Mouse (Mus musculus) neural tube, embryonic 11.5 days (tissue): ENCODE data around the gene Gm20498. TPM values are rescaled to one million over a fixed set of nuclear protein-coding genes. Genes with fewer than 3 reads are reported as not detected.
"Not testable (repeated sequence)": the region's sequence is repeated elsewhere in the genome, so short reads cannot be mapped to it uniquely, and the experiment has no call there.

Source experiments
- ATAC-seq: fragments of 200-750 bp; cut with Nextera tagmentation; 2 replicates; pipeline ENCODE4 v1.8.0; 2017; ENCODE audit warnings: moderate number of reproducible peaks, mild to moderate bottlenecking, moderate TSS enrichment, moderate library complexity; ENCODE audit not compliant: insufficient read depth, low FRiP score, low TSS enrichment
- DNase-seq: peaks from one replicate; pipeline ENCODE4 v3.0.0-alpha.2; 2015; ENCODE audit warnings: low spot score
- H3K27ac ChIP-seq: fragments of 300-500 bp; sonication (generic); 2 replicates; pipeline ENCODE4 v1.5.1; 2014; ENCODE audit warnings: low read depth, mild to moderate bottlenecking, low read length
- H3K27me3 ChIP-seq: fragments of 300-500 bp; sonication (generic); 2 replicates; pipeline ENCODE4 v1.6.1; 2014; ENCODE audit warnings: mild to moderate bottlenecking, low read length, mixed read lengths; ENCODE audit not compliant: control insufficient read depth, insufficient read depth
- H3K36me3 ChIP-seq: fragments of 300-500 bp; sonication (generic); 2 replicates; pipeline ENCODE4 v1.6.1; 2014; ENCODE audit warnings: mild to moderate bottlenecking, low read length, moderate library complexity, mixed read lengths; ENCODE audit not compliant: control insufficient read depth, insufficient read depth
- H3K4me1 ChIP-seq: fragments of 300-500 bp; sonication (generic); 2 replicates; pipeline ENCODE4 v1.6.1; 2014; ENCODE audit warnings: low read length, mixed read lengths; ENCODE audit not compliant: control insufficient read depth, insufficient read depth
- H3K4me2 ChIP-seq: fragments of 300-500 bp; sonication (generic); 2 replicates; pipeline ENCODE4 v1.6.1; 2014; ENCODE audit warnings: low read depth, mild to moderate bottlenecking, moderate library complexity
- H3K4me3 ChIP-seq: fragments of 300-500 bp; sonication (generic); 2 replicates; pipeline ENCODE4 v1.5.1; 2014; ENCODE audit warnings: low read depth, low read length
- H3K9ac ChIP-seq: fragments of 300-500 bp; sonication (generic); 2 replicates; pipeline ENCODE4 v1.6.1; 2014; ENCODE audit warnings: mild to moderate bottlenecking, low read length
- H3K9me3 ChIP-seq: fragments of 300-500 bp; sonication (generic); 2 replicates; pipeline ENCODE4 v1.6.1; 2016; ENCODE audit warnings: low read length; ENCODE audit not compliant: control insufficient read depth
- WGBS: fragments of 180-500 bp; shearing (Covaris S2); extraction: QIAGEN DNeasy Blood & Tissue Kit; methylation state at CpG from one replicate; pipeline ENCODE4 v1.1.7; 2014; 5-methylcytosine and 5-hydroxymethylcytosine counted together
- polyA plus RNA-seq: library from polyadenylated mRNA; unstranded; fragments of >200 nt; fragmentation: Nextera tagmentation; extraction: Ambion mirVana; gene quantifications from 2 replicates; pipeline ENCODE4 v1.2.1, GENCODE M21; 2014

Gene Gm20498
- polyA plus RNA-seq, result 33.4 and 37.2 TPM in 2 replicates

- Histone ChIP-seq H3K9ac (peak within 1 kb of the TSS; percentile 81), H3K27me3 (no peaks in the 10 kb centered on the region), H3K4me1 (no peaks in the 10 kb centered on the region; the same call in 1 of the 2 replicates), H3K4me2 (peak within 1 kb of the TSS; percentile 54), H3K36me3 (no peaks in the 10 kb centered on the region), H3K9me3 (no peaks in the 10 kb centered on the region), H3K4me3 (peak within 1 kb of the TSS; percentile 81), H3K27ac (0 out of 2 replicates have a peak within 1 kb of the TSS, but pooled peaks have one; percentile 27)
- under 1% methylated on average over 46 of the region's 46 CpGs for WGBS
- DNase-seq (peak; percentile 86), ATAC-seq (peak; percentile 85)
Measured at GRCm38 (mm10) chr12:81532316-81533028, at the start of gene Gm20498, which contains the start of gene Synj2bp. Gene Gm20498, minus strand, starts transcription at chr12:81532905. Gene Synj2bp, minus strand, starts transcription at chr12:81532911.

- 91% methylated on average over 1 of the region's 1 CpGs for WGBS
Measured at GRCm38 (mm10) chr12:81568374-81568773, 35.7 kb upstream of the Gm20498 start, which contains the start of gene Adam21. Gene Adam21, minus strand, starts transcription at chr12:81568474.

GRCm38 (mm10) chr12:81567931-81568330 is 35.2 kb upstream of the Gm20498 start:
- Histone ChIP-seq H3K9ac (no peak overlapping the region), H3K4me3 (no peak overlapping the region), H3K27me3 (no peaks in the 10 kb centered on the region), H3K27ac (no peak overlapping the region), H3K36me3 (no peaks in the 10 kb centered on the region), H3K9me3 (no peaks in the 10 kb centered on the region), H3K4me1 (no peaks in the 10 kb centered on the region), H3K4me2 (no peak overlapping the region)
- ATAC-seq (no peak), DNase-seq (no peak)
- WGBS, result 86% methylated on average over 5 of the region's 5 CpGs

More at GRCm38 (mm10) chr12:81568374-81568773, 35.7 kb upstream of the Gm20498 start, which contains the start of gene Adam21:
- no peaks in the 10 kb centered on the region for H3K27me3 ChIP-seq
- H3K4me2 ChIP-seq, result no peak within 1 kb of the TSS
- no peak within 1 kb of the TSS for H3K9ac ChIP-seq
- ATAC-seq (no peak), DNase-seq (no peak)
- H3K9me3 ChIP-seq, result no peaks in the 10 kb centered on the region
- H3K4me3 ChIP-seq, result no peak within 1 kb of the TSS
- no peaks in the 10 kb centered on the region for H3K4me1 ChIP-seq
- H3K27ac ChIP-seq, result no peak within 1 kb of the TSS
- no peaks in the 10 kb centered on the region for H3K36me3 ChIP-seq

- H3K27me3 ChIP-seq, result no peaks in the 10 kb centered on the region
- DNase-seq (no peak), ATAC-seq (no peak)
- no peak overlapping the region for H3K4me3 ChIP-seq
- no peaks in the 10 kb centered on the region for H3K4me1 ChIP-seq
- H3K9ac ChIP-seq, result no peak overlapping the region
- no peak overlapping the region for H3K27ac ChIP-seq
- 93% methylated on average over 3 of the region's 3 CpGs for WGBS
- H3K9me3 ChIP-seq, result no peaks in the 10 kb centered on the region
- no peak overlapping the region for H3K4me2 ChIP-seq
- H3K36me3 ChIP-seq, result no peaks in the 10 kb centered on the region
Measured at GRCm38 (mm10) chr12:81564173-81564572, 31.5 kb upstream of the Gm20498 start.

GRCm38 (mm10) chr12:81549286-81549685 is 16.6 kb upstream of the Gm20498 start:
- Histone ChIP-seq H3K27ac (no peak overlapping the region), H3K36me3 (no peaks in the 10 kb centered on the region), H3K4me3 (no peak overlapping the region), H3K4me2 (no peak overlapping the region), H3K9me3 (no peaks in the 10 kb centered on the region), H3K4me1 (no peaks in the 10 kb centered on the region), H3K9ac (no peak overlapping the region), H3K27me3 (no peaks in the 10 kb centered on the region)
- DNase-seq, result no peak
- no peak for ATAC-seq
- 81% methylated on average over 3 of the region's 3 CpGs for WGBS

GRCm38 (mm10) chr12:81547163-81547562 is 14.5 kb upstream of the Gm20498 start:
- WGBS, result 72% methylated on average over 4 of the region's 4 CpGs

GRCm38 (mm10) chr12:81533029-81533419 is 319 bp upstream of the Gm20498 start:
- 40% methylated on average over 4 of the region's 4 CpGs for WGBS
- DNase-seq, result no peak
- H3K4me1 ChIP-seq, result no peaks in the 10 kb centered on the region; the same call in 1 of the 2 replicates
- H3K27ac ChIP-seq, result 0 out of 2 replicates have a peak overlapping the region, but pooled peaks have one; percentile 27
- peak overlapping the region; percentile 54 for H3K4me2 ChIP-seq
- H3K9ac ChIP-seq, result peak overlapping the region; percentile 81
- peak overlapping the region; percentile 81 for H3K4me3 ChIP-seq
- no peaks in the 10 kb centered on the region for H3K27me3 ChIP-seq
- no peaks in the 10 kb centered on the region for H3K9me3 ChIP-seq
- 0 out of 2 replicates have a peak, but pooled peaks have one; percentile 13 for ATAC-seq
- H3K36me3 ChIP-seq, result no peaks in the 10 kb centered on the region

More at GRCm38 (mm10) chr12:81547163-81547562, 14.5 kb upstream of the Gm20498 start:
- Histone ChIP-seq H3K4me3 (no peak overlapping the region), H3K36me3 (no peaks in the 10 kb centered on the region), H3K4me1 (no peaks in the 10 kb centered on the region), H3K27me3 (no peaks in the 10 kb centered on the region), H3K9me3 (no peaks in the 10 kb centered on the region), H3K27ac (no peak overlapping the region), H3K4me2 (no peak overlapping the region), H3K9ac (no peak overlapping the region)
- DNase-seq, result no peak
- ATAC-seq, result no peak

- DNase-seq, H3K4me1 ChIP-seq, H3K9ac ChIP-seq, H3K27me3 ChIP-seq, H3K4me2 ChIP-seq, H3K4me3 ChIP-seq, H3K9me3 ChIP-seq, H3K27ac ChIP-seq, ATAC-seq, H3K36me3 ChIP-seq: not testable (repeated sequence)
- WGBS, result 82% methylated on average over 5 of the region's 8 CpGs
Measured at GRCm38 (mm10) chr12:81530587-81530986, 2.1 kb downstream of the Gm20498 start.

GRCm38 (mm10) chr12:81496906-81497305 is 35.8 kb downstream of the Gm20498 start:
- not testable (repeated sequence) for H3K9ac ChIP-seq, H3K9me3 ChIP-seq, H3K36me3 ChIP-seq, H3K27ac ChIP-seq, H3K27me3 ChIP-seq, H3K4me3 ChIP-seq, H3K4me1 ChIP-seq, ATAC-seq, H3K4me2 ChIP-seq, DNase-seq
- WGBS, result 95% methylated on average over 9 of the region's 9 CpGs
